Mouse (Mus musculus) forebrain, embryonic 15.5 days (tissue): ENCODE measurements around the gene Pdlim7. TPM values are rescaled to one million over a fixed set of nuclear protein-coding genes. Genes with fewer than 3 reads are reported as not detected.
A peak's percentile ranks its signal among the peaks of the same experiment; 100 is the strongest.

Source experiments
- ATAC-seq: fragments of 200-750 bp; cut with Nextera tagmentation; replicated peaks from 2 replicates; pipeline ENCODE4 v1.8.0; 2017; ENCODE audit warnings: mild to moderate bottlenecking, moderate TSS enrichment, moderate library complexity
- H3K27ac ChIP-seq: fragments of 300-500 bp; sonication (generic); replicated peaks from 2 replicates; pipeline ENCODE4 v1.5.1; 2015; ENCODE audit warnings: mild to moderate bottlenecking, inconsistent platforms
- H3K27me3 ChIP-seq: fragments of 300-500 bp; sonication (generic); 2 replicates; pipeline ENCODE4 v1.6.1; 2015; ENCODE audit warnings: inconsistent platforms
- H3K36me3 ChIP-seq: fragments of 300-500 bp; sonication (generic); 2 replicates; pipeline ENCODE4 v1.6.1; 2015; ENCODE audit warnings: mild to moderate bottlenecking, inconsistent platforms
- H3K4me1 ChIP-seq: fragments of 300-500 bp; sonication (generic); 2 replicates; pipeline ENCODE4 v1.6.1; 2015; ENCODE audit warnings: inconsistent platforms
- H3K4me2 ChIP-seq: fragments of 300-500 bp; sonication (generic); replicated peaks from 2 replicates; pipeline ENCODE4 v1.6.1; 2015; ENCODE audit warnings: mild to moderate bottlenecking, inconsistent platforms
- H3K4me3 ChIP-seq: fragments of 300-500 bp; sonication (generic); 2 replicates; pipeline ENCODE4 v1.5.1; 2015; ENCODE audit warnings: mild to moderate bottlenecking, inconsistent platforms
- H3K9ac ChIP-seq: fragments of 300-500 bp; sonication (generic); replicated peaks from 2 replicates; pipeline ENCODE4 v1.6.1; 2015; ENCODE audit warnings: mild to moderate bottlenecking, inconsistent platforms
- H3K9me3 ChIP-seq: fragments of 300-500 bp; sonication (generic); 2 replicates; pipeline ENCODE4 v1.6.1; 2016; ENCODE audit warnings: inconsistent platforms
- WGBS: fragments of 180-500 bp; shearing (Covaris S2); methylation state at CpG from one replicate; pipeline ENCODE4 v1.1.7; 2015; ENCODE audit warnings: mixed read lengths; 5-methylcytosine and 5-hydroxymethylcytosine counted together
- polyA plus RNA-seq: library from polyadenylated mRNA; unstranded; fragments of >200 nt; fragmentation: Nextera tagmentation; extraction: Ambion mirVana; gene quantifications from 2 replicates; pipeline ENCODE4 v1.2.1, GENCODE M21; 2015

Gene Pdlim7
- polyA plus RNA-seq, 1 experiment from 2014 or later: 138 TPM

GRCm38 (mm10) chr13:55471156-55471818 lies 42.2 kb downstream of the Pdlim7 start:
- H3K27ac ChIP-seq: peak overlapping the region; percentile 92
- H3K36me3 ChIP-seq: peaks cover 26% of the 10 kb centered on the region
- no peaks in the 10 kb centered on the region for H3K9me3 ChIP-seq
- H3K4me1 ChIP-seq: peaks cover 89% of the 10 kb centered on the region
- peak overlapping the region; percentile 75 for H3K9ac ChIP-seq
- WGBS: under 1% methylated on average over 54 of the region's 54 CpGs
- no peaks in the 10 kb centered on the region for H3K27me3 ChIP-seq
- peak; percentile 55 for ATAC-seq
- H3K4me3 ChIP-seq: peak overlapping the region; percentile 54
- H3K4me2 ChIP-seq: peak overlapping the region; percentile 99

GRCm38 (mm10) chr13:55470372-55470771 lies 43.1 kb downstream of the Pdlim7 start:
- peak overlapping the region; percentile 99 for H3K4me2 ChIP-seq
- no peaks in the 10 kb centered on the region for H3K27me3 ChIP-seq
- H3K4me1 ChIP-seq: peaks cover 93% of the 10 kb centered on the region
- H3K4me3 ChIP-seq: no peak overlapping the region
- H3K36me3 ChIP-seq: peaks cover 17% of the 10 kb centered on the region
- H3K9me3 ChIP-seq: no peaks in the 10 kb centered on the region
- 0 out of 2 replicates have a peak, but pooled peaks have one; percentile 19 for ATAC-seq
- H3K27ac ChIP-seq: peak overlapping the region; percentile 92
- WGBS: 20% methylated on average over 9 of the region's 9 CpGs
- peak overlapping the region; percentile 75 for H3K9ac ChIP-seq

- H3K27ac ChIP-seq: peak overlapping the region; percentile 92
- H3K9ac ChIP-seq: no peak overlapping the region
- H3K4me1 ChIP-seq: peaks cover 89% of the 10 kb centered on the region
- 33% methylated on average over 13 of the region's 13 CpGs for WGBS
- no peak overlapping the region for H3K4me3 ChIP-seq
- no peak for ATAC-seq
- no peaks in the 10 kb centered on the region for H3K27me3 ChIP-seq
- no peak overlapping the region for H3K4me2 ChIP-seq
- no peaks in the 10 kb centered on the region for H3K9me3 ChIP-seq
- peaks cover 8% of the 10 kb centered on the region for H3K36me3 ChIP-seq
These were observed 44.5 kb downstream of the Pdlim7 start for GRCm38 (mm10) chr13:55468851-55469560.

GRCm38 (mm10) chr13:55465830-55466440 lies 47.5 kb downstream of the Pdlim7 start:
- Histone ChIP-seq H3K9ac (peak overlapping the region; percentile 89), H3K4me2 (peak overlapping the region; percentile 84), H3K27ac (peak overlapping the region; percentile 97), H3K9me3 (no peaks in the 10 kb centered on the region), H3K4me1 (peaks cover 67% of the 10 kb centered on the region), H3K4me3 (peak overlapping the region; percentile 81), H3K27me3 (no peaks in the 10 kb centered on the region), H3K36me3 (0 out of 2 replicates have a peak, but pooled peaks cover 2% of the 10 kb centered on the region)
- ATAC-seq: no peak
- WGBS: 51% methylated on average over 5 of the region's 5 CpGs

- H3K4me3 ChIP-seq: peak overlapping the region; percentile 81
- peak overlapping the region; percentile 89 for H3K9ac ChIP-seq
- peak overlapping the region; percentile 84 for H3K4me2 ChIP-seq
- peaks cover 3% of the 10 kb centered on the region; the same call in 1 of the 2 replicates for H3K36me3 ChIP-seq
- 3% methylated on average over 3 of the region's 3 CpGs for WGBS
- no peaks in the 10 kb centered on the region for H3K27me3 ChIP-seq
- no peaks in the 10 kb centered on the region for H3K9me3 ChIP-seq
- H3K4me1 ChIP-seq: peaks cover 59% of the 10 kb centered on the region
- H3K27ac ChIP-seq: peak overlapping the region; percentile 97
- ATAC-seq: peak; percentile 14; the same call in 1 of the 2 replicates
These were observed 48.3 kb downstream of the Pdlim7 start for GRCm38 (mm10) chr13:55465184-55465583.

- ATAC-seq: peak; percentile 77
- under 1% methylated on average over 83 of the region's 84 CpGs for WGBS
- peaks cover 13% of the 10 kb centered on the region for H3K36me3 ChIP-seq
These were observed 49.2 kb downstream of the Pdlim7 start, which contains the start of gene Prr7 for GRCm38 (mm10) chr13:55464027-55464884. Prr7 (plus strand) TSS chr13:55464267.

GRCm38 (mm10) chr13:55463399-55464026 lies 50.0 kb downstream of the Pdlim7 start:
- ATAC-seq: no peak; the same call in 1 of the 2 replicates
- peak overlapping the region; percentile 97 for H3K27ac ChIP-seq
- peak overlapping the region; percentile 84 for H3K4me2 ChIP-seq
- peaks cover 20% of the 10 kb centered on the region for H3K36me3 ChIP-seq
- H3K9me3 ChIP-seq: no peaks in the 10 kb centered on the region
- no peaks in the 10 kb centered on the region for H3K27me3 ChIP-seq
- 8% methylated on average over 14 of the region's 14 CpGs for WGBS
- peak overlapping the region; percentile 89 for H3K9ac ChIP-seq
- peak overlapping the region; percentile 81 for H3K4me3 ChIP-seq
- H3K4me1 ChIP-seq: peaks cover 42% of the 10 kb centered on the region

More at GRCm38 (mm10) chr13:55464027-55464884, 49.2 kb downstream of the Pdlim7 start, which contains the start of gene Prr7:
- peak within 1 kb of the TSS; percentile 89 for H3K9ac ChIP-seq
- peak within 1 kb of the TSS; percentile 81 for H3K4me3 ChIP-seq
- peaks cover 50% of the 10 kb centered on the region for H3K4me1 ChIP-seq
- H3K4me2 ChIP-seq: peak within 1 kb of the TSS; percentile 84
- H3K27ac ChIP-seq: peak within 1 kb of the TSS; percentile 97
- no peaks in the 10 kb centered on the region for H3K27me3 ChIP-seq
- H3K9me3 ChIP-seq: no peaks in the 10 kb centered on the region

GRCm38 (mm10) chr13:55462965-55463364 lies 50.5 kb downstream of the Pdlim7 start:
- Histone ChIP-seq H3K4me3 (peak overlapping the region; percentile 81; the same call in 1 of the 2 replicates), H3K4me2 (no peak overlapping the region), H3K27me3 (no peaks in the 10 kb centered on the region), H3K27ac (peak overlapping the region; percentile 97; the same call in 1 of the 2 replicates), H3K36me3 (peaks cover 24% of the 10 kb centered on the region), H3K9ac (no peak overlapping the region), H3K4me1 (peaks cover 37% of the 10 kb centered on the region), H3K9me3 (no peaks in the 10 kb centered on the region)
- no peak for ATAC-seq
- WGBS: 46% methylated on average over 2 of the region's 2 CpGs

GRCm38 (mm10) chr13:55451785-55452549 lies 61.5 kb downstream of the Pdlim7 start:
- Histone ChIP-seq H3K36me3 (peaks cover 55% of the 10 kb centered on the region), H3K4me3 (no peak overlapping the region), H3K27ac (no peak overlapping the region), H3K27me3 (no peaks in the 10 kb centered on the region), H3K4me1 (peaks cover 8% of the 10 kb centered on the region), H3K4me2 (no peak overlapping the region), H3K9ac (no peak overlapping the region), H3K9me3 (no peaks in the 10 kb centered on the region)
- no peak for ATAC-seq
- WGBS: 95% methylated on average over 16 of the region's 16 CpGs

GRCm38 (mm10) chr13:55451296-55451695 lies 62.2 kb downstream of the Pdlim7 start:
- no peak overlapping the region for H3K4me3 ChIP-seq
- H3K4me1 ChIP-seq: peaks cover 14% of the 10 kb centered on the region
- WGBS: 95% methylated on average over 10 of the region's 10 CpGs
- no peak overlapping the region for H3K9ac ChIP-seq
- no peak for ATAC-seq
- H3K9me3 ChIP-seq: no peaks in the 10 kb centered on the region
- no peak overlapping the region for H3K4me2 ChIP-seq
- H3K36me3 ChIP-seq: peaks cover 54% of the 10 kb centered on the region
- H3K27ac ChIP-seq: no peak overlapping the region
- no peaks in the 10 kb centered on the region for H3K27me3 ChIP-seq
